Mouse (Mus musculus): ENCODE data around the gene Nfatc2ip.
"Not testable (repeated sequence)": the region's sequence is repeated elsewhere in the genome, so short reads cannot be mapped to it uniquely, and the experiment has no call there.

Gene Nfatc2ip

DNA sequence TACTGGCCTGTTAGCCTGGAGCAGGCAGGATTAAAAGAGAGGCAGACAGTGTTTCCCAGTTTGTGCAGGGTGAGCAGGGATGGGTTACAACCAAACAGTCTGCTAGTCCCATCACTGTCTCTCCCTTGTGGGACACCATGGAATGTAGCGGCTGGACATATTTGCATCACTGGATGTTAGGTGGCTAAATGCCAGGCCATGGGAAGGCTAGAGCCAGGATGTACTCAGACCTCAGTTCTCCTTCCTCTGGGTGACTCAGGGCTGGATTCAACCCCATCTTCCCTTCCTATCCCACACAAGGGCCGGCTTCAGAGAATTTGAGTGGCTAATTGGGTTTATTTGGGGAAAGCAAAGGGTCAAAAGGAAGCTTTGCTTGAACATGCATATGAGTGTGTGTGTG is 12.1 kb upstream of the Nfatc2ip start:
- no peak for DNase-seq (ENCODE audit: low read depth, low spot score)

DNA sequence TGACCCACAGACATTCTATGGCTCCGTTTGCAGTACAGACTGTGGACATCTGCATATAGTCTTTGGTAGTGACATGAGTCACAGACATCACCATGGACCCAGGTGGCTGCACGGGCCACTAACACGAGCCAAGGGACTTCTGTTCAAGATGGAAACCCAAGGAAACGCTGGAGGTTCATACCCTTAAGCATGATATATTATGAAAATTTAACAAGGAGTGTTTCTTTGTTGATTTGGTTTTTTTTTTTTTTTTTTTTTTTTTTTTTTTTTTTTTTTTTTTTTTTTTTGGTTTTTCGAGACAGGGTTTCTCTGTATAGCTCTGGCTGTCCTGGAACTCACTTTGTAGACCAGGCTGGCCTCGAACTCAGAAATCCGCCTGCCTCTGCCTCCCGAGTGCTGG is 6.0 kb upstream of the Nfatc2ip start:
- DNase-seq (ENCODE audit: low read depth, low spot score), result not testable (repeated sequence)

DNA sequence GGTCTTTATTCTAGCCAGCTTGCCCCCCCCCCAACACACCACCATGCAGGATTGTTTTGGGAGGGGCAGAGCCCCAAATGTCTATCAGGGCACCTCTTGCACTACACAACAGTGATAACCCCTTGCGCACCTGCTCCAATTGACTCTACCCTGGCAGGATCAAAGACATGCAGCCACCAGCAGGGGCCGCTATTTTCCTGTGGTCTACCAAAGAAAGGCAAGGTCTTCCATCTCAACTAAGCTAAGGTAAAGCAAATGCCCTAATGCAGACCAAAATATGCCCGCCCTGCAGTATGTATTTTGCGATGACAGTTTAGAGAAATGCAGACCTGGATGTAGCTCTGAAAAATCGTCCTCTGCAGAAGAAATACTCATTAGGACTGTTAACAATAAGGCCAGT is 3.0 kb upstream of the Nfatc2ip start:
- DNase-seq (ENCODE audit: low read depth, low spot score), result peak; percentile 42

DNA sequence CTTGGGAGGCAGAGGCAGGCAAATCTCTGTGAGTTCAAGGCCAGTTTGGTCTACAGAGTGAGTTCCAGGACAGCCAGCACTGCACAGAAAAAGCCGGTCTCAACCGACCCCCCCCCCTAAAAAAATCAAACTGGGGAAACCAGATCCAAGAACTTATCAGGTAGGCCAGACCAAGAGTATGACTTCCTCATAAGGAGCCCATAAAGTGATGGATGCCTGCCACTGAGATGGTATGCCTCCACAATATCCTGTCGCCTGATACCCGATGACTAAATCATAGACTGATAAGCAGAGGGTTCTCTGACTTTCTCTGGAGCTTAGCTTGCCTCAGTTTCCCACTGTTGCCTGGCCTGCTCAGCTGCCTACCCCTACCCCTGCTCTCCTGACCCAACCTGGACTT is 1.3 kb upstream of the Nfatc2ip start:
- no peak for DNase-seq (ENCODE audit: low read depth, low spot score)

DNA sequence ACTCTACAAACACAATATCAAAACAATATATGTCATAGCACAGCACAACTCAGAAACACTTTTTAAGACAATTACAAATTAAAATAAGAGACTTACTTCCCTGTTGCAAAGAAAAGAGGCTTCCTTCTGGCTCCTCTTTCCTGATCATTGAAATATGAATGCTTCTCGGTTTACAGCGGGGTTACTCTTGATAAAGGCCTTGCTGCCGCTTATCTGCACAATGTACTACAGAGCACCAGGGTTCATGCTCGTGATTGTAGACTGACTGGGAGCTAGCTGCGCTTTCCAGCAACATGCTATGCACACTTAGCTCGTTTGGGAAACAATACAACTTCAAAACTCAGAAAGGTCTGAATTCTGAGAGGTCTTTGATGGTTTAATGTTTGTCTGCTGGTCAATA is 684 bp upstream of the Nfatc2ip start:
- no peak for DNase-seq (ENCODE audit: low read depth, low spot score)

DNA sequence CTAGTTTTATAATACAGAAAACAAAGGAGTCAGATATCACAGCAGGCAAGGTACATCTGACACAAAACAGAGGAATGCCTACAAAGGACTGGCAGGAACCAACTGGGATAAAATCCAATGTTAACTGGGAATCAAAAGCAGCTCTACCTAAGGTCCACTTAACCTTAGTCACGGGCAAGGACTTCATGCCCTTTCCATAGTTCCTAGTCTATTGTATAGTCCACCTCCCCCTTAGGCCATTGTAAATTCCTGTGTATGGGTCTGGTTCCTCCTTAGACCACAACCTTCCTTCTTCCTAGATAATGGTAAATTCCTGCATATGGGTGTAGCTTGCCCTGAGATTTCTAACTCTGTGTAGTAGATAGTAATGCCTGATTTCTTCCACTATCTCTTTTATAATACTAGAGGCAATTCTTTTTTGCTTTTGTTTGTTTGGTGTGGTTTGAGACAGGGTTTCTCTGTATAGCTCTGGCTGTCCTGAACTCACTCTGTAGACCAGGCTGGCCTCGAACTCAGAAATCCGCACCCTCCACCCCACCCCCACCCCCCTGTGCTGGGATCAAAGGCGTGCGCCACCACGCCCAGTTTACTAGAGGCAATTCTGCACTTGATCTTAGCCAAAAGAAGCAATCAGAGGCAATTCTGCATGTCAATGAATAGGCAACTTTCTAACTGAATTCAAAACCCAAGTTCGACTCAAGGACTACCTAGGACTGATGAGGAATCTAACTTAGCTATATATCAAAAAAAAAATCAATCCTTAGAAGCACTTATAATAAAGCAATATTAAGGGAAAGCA is 4.3 kb downstream of the Nfatc2ip start:
- not testable (repeated sequence) for DNase-seq (ENCODE audit: low read depth, low spot score)

DNA sequence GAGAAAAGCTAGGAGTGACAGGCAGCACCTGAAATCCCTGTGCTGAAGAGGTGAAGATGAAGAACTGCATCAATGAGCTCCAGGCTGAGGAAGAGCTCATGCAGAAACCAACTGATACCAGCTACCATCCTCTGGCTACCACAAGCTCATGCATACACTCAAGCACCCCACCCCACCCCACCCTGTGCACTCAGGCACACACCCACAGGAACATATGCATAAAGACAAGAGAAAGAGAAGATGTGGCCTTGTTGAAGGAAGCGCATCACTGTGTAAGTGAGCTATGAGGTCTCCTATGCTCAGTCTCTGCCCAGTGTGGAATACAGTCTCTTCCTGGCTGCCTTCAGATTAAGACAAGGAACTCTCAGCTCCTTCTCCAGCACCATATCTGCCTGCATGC is 8.4 kb downstream of the Nfatc2ip start:
- no peak for DNase-seq (ENCODE audit: low read depth, low spot score)

DNA sequence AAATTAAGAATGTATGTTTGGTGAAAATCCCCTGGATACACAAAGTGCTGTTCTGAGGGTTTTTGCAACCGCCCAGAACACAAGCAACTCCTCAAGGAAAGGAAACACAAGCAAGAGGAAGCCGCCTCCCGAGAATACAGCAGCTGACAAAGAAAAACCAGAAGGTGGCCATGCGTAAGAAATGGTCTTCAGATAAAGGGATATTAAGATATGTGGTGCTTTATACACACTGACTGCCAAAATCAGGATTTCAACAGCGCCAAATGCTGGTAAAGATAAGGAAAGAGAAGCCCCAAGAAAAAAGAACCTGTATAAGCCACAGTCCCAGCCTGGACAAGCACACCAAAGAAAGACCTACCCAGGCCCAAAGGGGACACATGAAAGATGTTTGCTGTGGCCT is 13.0 kb downstream of the Nfatc2ip start:
- no peak for DNase-seq (ENCODE audit: low read depth, low spot score)

DNA sequence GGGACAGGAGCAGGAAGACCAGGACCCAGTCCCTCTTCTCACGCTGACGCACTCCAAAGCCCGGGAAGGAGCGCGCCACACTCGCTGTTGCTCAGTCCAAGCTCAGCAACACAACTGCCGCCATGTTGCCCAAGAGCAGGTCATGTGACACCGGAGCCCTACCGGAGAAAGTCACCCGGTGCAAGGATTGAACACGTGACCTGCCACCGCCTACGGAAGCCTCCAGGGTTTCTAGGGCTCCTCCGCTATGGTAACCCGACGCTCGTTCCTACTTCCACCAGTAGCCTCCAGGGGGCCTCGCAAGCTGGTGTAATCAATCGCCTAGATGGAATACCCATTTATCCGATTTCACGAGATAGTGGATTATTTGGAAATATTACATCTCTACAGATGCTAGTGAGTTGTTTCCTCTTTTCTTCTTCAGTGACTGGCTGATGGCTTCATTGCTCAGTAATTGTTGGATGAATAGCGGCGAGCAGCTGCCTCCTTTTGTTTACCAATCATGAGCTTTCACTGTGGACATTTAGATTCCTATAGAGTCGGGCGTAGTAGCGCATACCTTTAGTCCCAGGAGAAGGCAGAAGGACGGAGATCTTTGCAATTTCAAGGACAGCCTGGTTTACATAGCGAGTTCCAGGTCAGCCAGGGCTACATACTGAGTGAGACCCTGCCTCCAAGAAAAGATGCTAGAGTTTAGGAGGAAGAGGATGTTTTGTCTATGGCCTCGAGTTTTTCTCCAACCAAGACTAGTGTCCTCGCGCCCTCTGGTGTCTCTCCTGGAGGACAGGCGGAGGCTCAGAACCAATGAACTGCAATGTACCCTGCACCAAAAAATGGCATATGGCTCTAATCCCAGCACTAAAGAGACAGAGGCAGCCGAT is 19.0 kb downstream of the Nfatc2ip start, which contains the start of gene Spns1:
Gene Spns1 (minus strand): TSS at position 173 of the 881 bp plus-strand sequence.
- DNase-seq (ENCODE audit: low read depth, low spot score), result peak; percentile 96

DNA sequence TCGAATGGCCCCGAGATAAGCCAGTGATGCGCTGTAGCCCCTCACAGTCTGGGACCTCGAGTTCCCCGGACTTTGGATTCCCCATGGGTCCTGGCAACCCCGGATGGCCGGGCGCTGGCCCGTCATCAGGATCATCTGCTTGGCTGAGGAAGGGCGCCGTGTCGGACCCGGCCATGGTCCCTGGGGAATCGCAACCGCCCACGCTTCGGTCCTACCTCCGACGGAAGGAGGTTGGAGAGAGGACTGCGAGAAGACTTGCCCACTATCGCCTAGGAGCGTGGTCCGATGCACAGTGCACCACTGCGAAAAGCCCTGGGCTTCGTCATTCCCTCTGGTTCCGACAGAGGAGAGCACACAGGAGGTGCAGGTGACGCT is 19.6 kb downstream of the Nfatc2ip start:
- DNase-seq (ENCODE audit: low read depth, low spot score), result no peak

DNA sequence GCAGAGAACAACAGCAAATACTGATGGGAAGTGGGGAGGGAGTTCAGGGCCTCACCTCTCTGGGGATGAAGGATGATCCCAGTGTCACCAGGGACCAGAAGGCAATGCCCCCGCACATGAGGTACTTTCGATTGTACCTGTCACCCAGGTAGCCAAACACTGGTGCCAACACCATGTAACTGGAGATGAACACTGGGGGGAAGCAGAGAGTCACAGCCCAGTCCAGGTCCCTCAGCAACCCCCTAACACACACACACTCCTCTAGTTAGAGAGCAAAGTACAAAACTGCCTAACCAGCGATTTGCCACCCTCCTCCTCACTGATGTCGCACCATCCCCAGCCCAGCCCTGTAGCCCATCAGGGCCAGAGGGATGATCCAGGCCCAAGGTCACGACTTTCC is 21.5 kb downstream of the Nfatc2ip start:
- DNase-seq (ENCODE audit: low read depth, low spot score), result no peak

DNA sequence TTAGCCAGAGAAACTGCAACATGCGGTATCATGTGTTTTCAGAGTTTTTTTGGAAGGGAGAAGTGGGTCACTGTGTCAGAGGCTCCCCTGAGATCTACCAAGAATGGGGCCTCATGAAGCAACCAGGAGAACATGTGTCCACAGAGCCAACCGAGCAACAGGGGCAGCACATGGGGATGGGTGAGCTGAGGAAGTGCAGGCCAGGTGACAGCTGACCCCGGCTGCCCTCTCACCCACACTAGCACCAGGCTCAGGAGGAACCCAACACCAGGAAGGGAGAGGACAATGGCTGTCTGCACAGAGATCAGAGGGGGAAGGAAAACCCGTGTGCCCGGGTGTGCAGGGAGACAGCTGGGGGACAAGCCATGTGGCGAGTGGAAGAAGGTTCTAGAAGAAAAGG is 22.0 kb downstream of the Nfatc2ip start:
- DNase-seq (ENCODE audit: low read depth, low spot score), result no peak

DNA sequence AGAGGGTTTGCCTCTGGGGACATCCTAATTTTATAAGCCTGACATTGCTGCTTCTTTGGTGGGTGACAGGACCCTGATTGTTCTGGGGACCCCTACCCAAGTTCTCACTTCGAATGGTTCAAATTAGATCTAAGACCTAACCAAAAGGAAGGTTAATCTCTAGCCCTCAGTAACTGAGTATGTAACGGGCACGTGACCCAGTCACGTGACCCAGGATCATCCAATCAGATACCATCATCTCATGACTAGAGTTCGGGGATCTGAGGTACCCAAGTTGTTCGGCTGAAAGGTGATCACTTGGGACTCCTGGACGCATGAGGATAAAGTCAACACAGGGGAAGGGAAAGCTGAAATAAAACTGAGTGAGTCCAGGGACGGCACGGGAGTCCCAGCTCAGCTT is 23.5 kb downstream of the Nfatc2ip start:
- no peak for DNase-seq (ENCODE audit: low read depth, low spot score)

DNA sequence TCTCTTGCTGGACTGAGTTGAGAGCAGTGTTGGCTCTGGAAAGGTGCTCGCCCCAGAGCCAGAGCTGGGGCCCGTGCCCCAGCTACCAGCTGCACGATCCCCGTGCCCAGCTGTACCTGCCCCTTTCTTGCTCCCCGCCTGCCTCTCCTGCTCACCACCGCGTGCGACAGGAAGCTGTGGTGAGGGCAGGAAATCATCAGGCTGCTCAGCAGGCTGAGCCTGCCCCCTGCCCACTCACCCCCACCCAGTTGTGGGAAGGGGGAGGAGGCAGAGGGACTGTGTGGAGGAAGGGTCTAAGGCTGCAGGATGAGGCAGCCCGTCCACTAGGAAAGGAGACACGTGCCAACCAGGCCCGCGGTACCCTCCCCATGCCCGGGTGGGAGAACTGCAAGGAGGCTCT is 27.1 kb downstream of the Nfatc2ip start, which contains the start of gene Lat:
Gene Lat (minus strand): TSS at position 178 of the 400 bp plus-strand sequence.
- no peak for DNase-seq (ENCODE audit: low read depth, low spot score)

DNA sequence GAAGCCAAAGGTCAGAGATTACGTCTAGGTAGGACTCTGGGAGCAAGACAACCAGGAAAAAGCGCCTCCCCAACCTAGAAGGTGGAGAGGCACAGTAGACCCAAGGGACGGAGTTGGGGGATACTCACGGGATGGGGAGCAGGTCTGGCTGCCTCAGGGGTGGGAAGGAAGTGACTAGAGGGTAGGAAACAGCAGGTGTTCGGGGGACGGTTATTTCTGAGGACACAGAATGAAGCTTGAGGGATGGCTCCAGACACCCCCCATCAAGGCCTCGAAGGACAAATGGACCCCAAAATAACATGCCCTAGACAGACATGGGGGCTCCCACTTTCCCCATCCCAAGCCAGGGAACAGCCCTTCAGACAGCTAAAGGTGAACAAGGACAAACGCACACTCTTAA is 28.2 kb downstream of the Nfatc2ip start:
- no peak for DNase-seq (ENCODE audit: low read depth, low spot score)

DNA sequence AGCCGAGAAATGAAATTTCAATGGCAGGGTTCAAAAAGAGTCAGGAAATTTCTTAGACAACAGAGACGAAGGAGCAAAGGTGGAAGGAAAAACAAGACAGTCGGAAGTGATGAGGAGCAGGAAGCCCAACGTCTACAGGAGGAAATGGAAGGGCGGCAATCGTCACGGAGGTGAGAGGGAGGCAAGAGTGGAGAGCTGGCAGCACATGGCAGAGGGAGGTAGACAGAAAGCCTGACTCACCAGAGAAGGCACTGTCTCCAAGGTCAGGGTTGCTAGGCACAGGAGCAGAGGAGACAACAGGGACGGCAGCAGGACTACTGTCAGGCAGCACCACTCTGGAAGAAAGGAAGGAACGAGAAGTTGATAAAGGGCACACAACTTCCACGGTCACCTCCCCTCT is 28.9 kb downstream of the Nfatc2ip start:
- DNase-seq (ENCODE audit: low read depth, low spot score), result no peak

DNA sequence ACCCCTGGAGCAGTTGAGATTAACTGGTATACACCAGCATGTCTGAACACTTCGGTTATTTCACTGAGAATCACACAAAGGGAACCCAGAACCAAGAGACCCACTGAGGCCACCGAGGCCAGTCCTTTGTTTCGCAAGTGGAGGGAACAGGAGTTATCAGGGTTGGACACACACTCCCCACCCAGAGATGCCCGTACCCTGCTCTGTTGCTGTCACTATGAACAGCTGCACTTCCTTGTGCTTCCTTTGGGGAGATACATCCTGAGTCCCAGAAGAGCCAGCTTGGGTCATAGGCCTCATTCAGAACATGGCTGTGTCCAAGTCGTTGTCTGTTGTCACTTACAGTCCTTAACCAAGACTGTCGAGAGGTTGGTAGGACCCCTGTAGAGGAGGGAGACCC is 33.5 kb downstream of the Nfatc2ip start:
- no peak for DNase-seq (ENCODE audit: low read depth, low spot score)

DNA sequence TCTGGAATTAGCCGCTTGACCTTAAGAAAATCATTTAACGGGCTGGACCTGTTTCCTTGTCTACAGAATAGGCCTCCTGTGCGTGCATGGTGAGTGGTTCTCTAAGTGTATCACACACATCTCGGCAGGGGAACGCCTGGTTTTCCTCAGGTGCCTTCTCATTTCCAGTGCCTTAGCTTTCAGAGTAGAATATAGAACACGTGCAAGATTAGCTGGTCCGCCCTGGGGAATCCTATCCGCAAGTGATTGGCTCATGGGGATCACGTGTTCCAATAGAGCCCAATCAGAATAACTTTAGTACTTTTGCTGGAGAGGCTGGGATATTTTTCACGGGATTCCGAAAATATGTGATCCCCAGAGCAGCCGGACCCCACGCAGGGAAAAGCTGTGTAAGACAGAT is 37.5 kb downstream of the Nfatc2ip start:
- no peak for DNase-seq (ENCODE audit: low read depth, low spot score)

DNA sequence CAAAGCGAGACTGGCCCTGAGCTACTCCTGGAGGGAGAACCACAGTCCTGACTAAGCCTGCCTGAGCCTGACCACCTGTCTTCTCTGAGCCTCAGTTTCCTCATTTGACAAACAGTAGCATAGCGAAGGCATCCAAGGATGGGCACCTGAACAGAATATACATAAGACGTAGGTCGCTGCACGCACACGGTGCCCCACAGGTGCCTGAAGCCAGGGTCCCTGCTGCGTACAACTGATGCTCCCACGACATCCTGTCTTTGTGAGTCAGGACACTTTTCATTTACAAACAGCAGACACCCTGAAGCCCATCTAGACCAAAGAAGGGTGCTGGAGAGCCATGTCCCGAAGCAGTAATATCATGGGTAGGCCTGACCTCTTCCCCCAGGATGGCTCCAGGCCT is 38.1 kb downstream of the Nfatc2ip start:
- DNase-seq (ENCODE audit: low read depth, low spot score), result no peak

DNA sequence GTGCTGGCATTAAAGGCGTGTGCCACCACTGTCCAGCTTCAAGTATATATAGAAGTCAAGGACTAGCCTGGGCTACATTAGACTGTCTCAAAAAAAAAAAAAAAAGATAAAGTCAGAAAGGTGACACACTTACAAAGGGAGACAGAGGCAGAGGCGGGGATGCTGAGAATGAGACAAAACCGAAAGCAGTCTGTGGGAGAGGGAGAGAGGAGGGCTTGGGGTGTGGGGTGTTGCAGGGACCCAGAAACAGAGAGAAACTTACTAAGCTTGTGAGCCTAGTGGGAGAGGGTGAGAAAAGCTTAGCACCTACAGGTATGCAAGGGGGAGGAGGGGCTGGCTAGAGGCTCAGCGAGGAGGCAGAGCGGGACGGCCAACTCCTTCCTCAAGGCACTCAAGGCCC is 38.7 kb downstream of the Nfatc2ip start:
- no peak for DNase-seq (ENCODE audit: low read depth, low spot score)

DNA sequence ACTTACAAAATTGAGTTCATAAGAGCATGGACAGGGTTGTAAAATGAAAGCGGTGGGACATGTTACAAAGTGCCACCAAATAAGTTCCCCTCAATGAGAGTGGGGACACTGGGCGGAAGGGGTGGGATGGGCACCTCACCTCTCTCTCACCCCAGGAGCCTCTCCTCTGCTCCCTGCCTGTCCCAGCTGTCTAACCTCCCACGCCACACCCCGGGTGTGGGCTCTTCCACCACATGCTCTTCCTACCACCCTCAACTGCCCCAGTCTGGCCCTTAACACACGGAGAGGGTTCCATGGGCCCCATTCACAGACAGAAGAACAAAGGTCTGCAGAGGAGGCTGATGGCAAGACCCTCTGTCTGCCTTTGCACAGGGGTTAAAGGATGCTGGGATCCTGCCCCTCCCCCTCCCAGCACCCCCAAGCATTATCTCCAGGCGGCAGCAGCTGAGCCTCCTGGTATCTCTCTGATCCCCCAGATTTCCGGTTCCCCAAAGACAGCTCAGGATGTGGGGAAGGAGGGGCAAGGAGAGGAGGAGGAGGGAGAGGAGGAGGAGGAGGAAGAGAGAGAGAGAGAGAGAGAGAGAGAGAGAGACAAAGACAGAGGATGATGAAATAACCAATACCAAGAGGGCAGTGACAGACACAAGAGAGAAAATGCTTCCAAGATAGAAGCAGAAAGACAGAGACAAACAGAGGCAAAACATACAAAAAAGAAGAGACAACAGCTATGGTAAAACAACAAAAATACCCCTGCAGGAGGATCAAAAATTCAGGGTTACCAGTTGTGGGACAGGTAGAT is 39.5 kb downstream of the Nfatc2ip start:
- no peak for DNase-seq (ENCODE audit: low read depth, low spot score)

All from skeletal muscle tissue, adult 2 months (tissue).